Mouse (Mus musculus): ENCODE data around the gene Plpp7.

Gene Plpp7

GRCm38 (mm10) chr2:32095351-32096121 lies at the start of gene Plpp7:
Plpp7 (plus strand) TSS chr2:32095528.
- DNase-seq (ENCODE audit: low read depth, low spot score), result peak; percentile 75

DNA sequence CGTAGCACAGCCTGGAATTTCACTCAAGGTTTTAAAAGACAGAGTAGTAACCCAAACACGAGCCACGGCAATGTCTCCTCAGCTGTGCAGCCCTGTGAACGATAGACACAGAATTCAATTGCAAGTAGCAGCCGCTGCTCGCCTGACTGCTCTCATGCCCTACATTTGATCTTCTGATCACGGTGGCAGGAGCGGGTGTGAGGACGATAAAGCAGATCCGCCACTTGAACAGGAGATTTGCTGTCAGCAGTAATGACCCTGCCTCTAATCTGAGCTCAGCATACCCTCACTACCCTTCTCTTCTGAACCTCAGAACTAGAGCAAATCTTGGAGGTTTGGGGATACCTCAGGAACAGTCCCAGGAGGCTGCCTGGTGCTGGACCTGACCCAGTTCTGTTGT lies 49.3 kb upstream of the Plpp7 start:
- DNase-seq (ENCODE audit: low read depth, low spot score), result no peak

GRCm38 (mm10) chr2:32047323-32047722 lies 48.0 kb upstream of the Plpp7 start:
- DNase-seq (ENCODE audit: low read depth, low spot score), result no peak

DNA sequence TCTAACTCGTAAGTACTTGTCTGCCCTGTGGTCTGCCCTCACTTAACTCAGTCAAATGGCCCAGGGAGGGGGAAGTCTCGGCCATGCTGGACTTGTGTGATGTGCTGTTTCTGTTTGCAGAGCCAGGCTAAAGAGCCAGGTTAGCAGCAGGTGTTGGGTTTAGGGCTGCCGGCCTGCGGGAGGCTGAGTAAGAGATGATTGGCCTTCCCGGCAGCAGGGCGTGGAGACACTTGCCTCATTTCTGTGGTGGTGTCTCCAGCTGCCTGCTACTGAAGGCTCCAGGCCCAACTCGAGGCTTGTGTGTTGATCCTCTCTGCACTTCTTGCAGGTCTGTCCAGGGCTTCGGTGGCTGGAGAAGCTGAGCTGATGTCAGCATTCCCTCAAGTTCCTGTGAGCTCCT lies 43.5 kb upstream of the Plpp7 start:
- DNase-seq (ENCODE audit: low read depth, low spot score), result no peak

- no peak for DNase-seq (ENCODE audit: low read depth, low spot score)
These were observed 42.9 kb upstream of the Plpp7 start for GRCm38 (mm10) chr2:32052418-32052817.

DNA sequence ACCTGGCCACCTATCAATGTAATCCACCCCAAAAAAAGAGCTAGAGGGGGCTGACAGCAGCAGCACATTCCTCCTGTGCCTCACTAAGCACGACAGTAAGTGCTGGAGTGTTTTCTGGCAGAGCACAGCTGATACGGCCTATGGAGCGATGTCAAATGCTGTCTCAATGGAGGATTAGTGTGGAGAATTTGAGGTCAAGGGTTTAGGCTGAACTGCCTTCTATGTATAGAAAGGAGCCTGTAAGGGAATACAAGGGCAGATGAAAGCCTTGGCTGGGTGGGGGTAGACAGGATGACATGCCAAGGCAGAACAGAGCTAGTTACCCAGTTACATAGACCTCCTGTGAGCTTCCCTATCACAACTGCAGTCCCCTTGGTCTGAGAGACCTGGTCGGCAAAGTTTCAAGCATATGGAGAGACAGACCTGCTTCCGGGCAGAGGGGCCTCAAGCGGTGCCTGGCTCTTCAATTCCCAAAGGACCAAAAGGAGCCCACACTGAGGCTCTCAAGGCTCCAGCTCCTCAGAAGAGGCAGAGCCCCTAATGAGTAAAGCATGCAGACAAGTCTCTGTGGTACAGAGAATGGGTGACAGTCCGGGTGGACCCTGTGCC lies 39.9 kb upstream of the Plpp7 start:
- peak; percentile 45 for DNase-seq (ENCODE audit: low read depth, low spot score)

- no peak for DNase-seq (ENCODE audit: low read depth, low spot score)
These were observed 38.8 kb upstream of the Plpp7 start for GRCm38 (mm10) chr2:32056524-32056923.

- DNase-seq (ENCODE audit: low read depth, low spot score), result no peak
These were observed 38.0 kb upstream of the Plpp7 start for GRCm38 (mm10) chr2:32057360-32057759.

DNA sequence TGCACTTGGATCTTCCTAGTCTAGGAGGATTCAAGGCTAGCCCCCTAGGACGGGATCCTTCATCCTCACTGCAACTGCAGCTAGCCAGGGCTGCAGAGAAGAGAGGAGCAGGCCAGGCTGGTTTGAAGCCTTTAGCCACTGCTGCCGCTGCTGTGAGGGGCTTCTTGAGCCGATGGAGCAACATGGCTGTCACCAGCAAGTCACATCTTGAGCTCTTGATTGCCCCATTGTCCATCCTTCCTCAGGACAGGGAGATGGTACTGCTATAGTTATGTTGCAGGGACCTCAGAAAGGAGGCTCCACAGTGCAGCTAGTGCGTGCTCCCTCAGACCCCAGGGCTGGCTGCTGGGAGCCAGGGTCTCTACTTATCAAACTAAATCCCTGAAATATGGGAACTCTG lies 37.5 kb upstream of the Plpp7 start:
- no peak for DNase-seq (ENCODE audit: low read depth, low spot score)

DNA sequence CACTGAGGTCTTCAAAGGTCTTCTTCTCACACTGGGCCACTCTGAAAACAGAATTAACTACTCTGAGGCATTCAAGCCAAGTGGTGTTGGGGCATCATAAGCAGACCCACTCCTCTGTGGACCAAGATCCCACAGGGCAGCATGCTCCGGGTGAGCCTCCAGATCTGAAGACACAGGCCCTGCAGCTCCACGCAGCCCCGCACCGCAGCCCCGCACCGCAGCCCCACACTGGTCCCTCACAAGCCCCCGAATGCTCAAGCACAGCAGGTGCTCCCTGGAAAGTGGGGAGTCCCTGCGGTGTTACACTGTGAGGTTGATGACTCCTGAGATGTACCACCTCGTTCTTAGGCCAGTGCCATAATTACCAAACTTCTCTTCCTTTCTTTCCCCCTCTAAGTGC lies 37.1 kb upstream of the Plpp7 start:
- DNase-seq (ENCODE audit: low read depth, low spot score), result no peak

- DNase-seq (ENCODE audit: low read depth, low spot score), result no peak
These were observed 36.6 kb upstream of the Plpp7 start for GRCm38 (mm10) chr2:32058716-32059115.

DNA sequence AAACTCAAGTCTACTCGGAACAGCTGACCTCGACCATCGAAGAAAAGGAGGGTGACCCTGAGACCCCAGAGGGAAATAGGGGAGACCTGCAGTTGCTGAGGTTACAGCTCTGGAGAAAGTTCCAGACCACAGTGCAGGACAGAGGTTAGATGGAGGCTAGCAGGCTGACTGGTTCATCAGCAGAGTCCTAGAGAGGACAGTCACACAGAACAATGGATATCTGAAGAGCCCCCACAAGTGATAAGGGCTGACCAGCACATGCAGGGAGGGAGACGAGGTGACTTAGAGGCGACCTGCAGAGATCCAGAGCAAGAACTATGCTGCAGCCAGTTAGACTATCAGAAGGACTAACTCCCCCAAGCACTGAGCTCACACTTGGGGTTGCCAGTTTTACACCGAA lies 35.7 kb upstream of the Plpp7 start:
- no peak for DNase-seq (ENCODE audit: low read depth, low spot score)

DNA sequence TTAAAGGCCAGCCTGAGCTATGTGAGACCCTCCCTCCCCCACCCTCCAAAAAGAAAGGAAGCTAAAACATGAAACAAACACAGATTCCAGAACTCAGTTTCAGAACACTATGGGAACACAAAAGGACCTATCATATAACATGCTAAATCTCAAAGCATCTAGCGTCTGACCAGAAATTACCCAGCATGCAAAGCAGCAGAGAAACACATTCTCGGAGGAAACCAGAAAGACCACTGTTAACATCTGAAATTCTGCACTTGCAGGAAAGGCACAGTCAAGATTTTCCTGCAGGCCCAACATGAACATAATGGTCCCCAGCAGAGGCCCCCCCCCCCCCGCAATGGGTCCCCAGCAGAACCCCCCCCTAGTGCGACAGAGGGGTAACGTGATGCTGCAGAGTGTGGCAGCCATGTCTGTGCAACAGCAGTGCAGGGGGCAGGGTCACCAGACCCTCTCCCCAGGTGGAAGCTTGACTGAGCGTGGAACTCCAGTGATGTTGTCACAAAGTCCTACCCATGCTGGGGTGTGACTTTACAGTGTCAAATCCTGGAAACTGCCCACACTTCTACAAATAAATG lies 35.0 kb upstream of the Plpp7 start:
- no peak for DNase-seq (ENCODE audit: low read depth, low spot score)

DNA sequence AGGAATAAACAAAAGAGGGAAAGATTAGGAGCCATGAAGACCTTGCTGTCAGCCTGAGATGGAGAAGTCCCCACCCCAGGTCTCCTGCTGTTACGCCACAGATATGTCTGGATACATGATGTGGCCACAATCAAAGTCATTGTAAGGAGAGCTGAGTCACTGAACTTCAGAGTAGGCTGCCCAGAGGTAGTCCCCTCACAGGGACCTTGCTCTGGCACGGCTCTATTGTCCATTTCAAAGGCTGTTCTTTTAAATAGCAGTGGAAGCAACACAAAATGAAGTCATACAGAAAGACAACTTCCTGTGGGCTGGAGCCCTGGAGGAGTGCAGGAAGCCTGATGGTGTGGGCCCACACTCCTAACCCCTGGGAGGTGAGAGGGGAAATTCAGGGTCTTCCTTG lies 34.1 kb upstream of the Plpp7 start:
- DNase-seq (ENCODE audit: low read depth, low spot score), result no peak

GRCm38 (mm10) chr2:32061722-32062505 lies 33.4 kb upstream of the Plpp7 start:
- DNase-seq (ENCODE audit: low read depth, low spot score), result no peak

DNA sequence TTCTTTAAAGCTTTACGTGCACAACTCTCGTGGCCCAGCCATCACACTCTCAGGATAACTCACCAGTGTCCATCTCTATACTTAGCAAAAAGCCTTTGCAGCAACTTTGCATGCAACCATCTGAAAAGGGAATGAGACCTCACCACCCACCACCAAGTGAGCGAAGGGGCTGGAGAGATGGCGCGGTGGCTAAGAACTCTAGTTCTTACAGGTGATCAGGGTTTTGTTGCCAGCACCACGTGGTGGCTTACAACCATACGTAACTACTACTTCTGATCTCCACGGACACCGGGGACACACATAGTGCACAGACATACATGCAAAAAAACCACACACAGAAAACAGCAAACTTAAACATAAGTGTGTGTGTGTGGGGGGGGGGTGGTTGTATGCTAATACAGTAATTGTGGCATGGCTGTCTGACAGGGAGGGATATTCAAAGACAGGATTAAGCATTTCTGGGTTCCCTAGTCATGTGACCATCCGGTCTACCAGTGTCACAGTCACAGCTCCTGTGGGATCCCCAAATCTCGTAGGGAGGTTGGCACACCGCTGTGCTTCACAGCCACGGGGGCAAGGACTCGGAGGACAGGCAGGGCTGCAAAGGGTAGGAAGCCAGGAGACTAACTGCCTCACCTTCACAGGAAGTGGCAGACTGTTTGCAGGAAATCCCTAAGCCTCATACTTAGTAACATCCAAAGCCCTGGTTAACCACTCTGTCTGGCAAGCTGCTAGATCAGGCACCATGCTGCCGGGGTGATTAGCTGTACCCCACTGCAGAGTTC lies 32.5 kb upstream of the Plpp7 start:
- no peak for DNase-seq (ENCODE audit: low read depth, low spot score)

DNA sequence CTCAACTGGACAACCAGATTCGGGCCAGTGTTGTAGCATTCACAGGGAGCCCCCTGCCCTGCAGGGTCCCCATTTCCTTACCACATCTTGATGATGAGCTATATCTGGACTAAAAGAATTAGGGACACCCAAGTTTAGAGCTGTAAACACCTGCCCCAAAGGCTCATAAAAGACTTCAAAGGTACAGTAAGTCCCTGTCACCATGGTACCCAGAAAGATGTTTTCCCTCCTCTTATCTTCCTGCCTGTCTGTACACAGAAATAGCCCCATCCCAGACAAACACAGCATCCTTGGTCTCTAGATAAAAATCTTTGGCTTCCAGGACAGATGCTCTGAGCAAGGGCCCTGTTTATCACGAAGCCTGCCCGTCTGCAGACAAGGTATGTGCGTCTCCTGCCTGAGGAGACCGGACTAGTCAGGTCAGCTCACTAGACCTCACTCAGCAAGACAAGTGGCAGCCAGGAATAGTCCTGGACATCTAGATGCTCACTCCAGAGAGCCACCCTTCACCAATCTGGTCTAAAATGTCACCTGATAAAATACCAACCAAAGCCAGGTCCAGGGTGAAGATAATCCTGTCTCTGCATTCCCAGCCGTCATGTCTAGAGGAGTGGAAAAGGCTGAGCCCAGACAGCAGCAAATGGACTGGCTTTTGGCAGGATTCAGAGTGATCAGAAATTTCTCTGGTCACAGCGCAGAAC lies 31.7 kb upstream of the Plpp7 start:
- no peak for DNase-seq (ENCODE audit: low read depth, low spot score)

DNA sequence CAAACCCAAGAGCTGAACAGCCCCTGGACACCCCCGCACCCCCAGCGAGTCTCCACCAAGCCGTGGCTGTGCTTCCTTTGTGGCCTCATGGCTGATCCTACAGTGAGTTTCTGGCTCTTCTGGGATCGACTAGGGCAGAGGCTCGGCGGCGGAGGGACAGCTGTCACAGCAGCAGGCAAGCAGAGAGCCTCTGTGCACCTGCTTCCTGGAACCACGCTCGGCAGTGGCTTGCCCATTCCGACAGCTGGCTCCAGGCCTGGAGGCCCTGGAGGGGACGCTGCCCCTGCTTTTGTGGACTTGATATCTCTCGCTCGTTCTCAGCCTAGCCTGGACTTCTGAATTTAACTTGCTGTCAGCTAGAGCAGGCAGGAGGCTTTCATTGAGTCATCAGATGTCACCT lies 30.4 kb upstream of the Plpp7 start:
- DNase-seq (ENCODE audit: low read depth, low spot score), result no peak

DNA sequence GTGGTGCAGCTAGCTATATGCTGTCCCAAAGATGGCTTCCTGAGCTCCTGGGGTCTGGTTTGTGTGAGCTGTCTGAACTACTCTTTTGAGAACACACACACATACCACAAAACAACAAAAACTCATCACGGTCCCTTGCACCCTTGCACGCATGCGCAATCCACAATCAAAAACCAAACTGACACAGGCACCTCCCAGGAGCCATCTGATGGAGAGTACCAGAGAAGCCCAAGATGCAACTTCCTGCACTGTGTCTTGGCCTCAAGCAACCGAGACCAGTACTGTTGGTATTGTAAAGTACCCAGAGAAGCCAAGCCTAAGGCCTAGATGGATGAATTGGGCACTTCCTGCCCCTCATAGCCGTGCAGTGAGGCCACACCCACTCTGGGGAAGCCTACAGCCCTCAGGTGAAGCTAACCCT lies 29.9 kb upstream of the Plpp7 start:
- DNase-seq (ENCODE audit: low read depth, low spot score), result no peak

DNA sequence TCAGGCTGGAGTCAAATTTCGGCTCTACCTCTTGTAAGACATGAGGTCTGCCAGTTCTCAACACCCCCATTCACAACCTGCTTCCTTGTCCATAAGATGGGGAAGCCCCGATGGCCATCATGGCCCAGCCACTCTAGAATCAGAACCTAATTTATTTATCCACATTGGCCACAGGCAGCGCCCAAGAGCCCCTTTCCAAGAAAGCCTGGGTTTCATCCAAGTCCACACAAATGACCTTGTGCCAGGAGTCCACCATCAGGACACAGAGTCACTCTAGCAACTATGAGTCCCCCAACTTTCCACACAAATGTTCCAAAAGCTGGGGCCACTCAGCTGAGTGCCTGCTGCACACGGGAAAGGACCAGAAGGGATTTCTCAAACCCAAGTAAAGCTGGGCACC lies 29.3 kb upstream of the Plpp7 start:
- no peak for DNase-seq (ENCODE audit: low read depth, low spot score)

All from mesoderm, embryonic 11.5 days (tissue).